Comparison of ENCODE assay signal across 32 mouse cellular contexts in genomic region chr4:33645217-33645616, GRCm38 (mm10).
"Had no signal": no experiment of that assay in that cellular context is flagged by ENCODE, and none has a peak within 500 bp of the region (broad histone marks: within the 10 kb centered on the region; RNA-seq: fewer than 3 reads in every experiment).

No protein-coding gene starts in this region.

- H3K9ac ChIP-seq: limb, embryonic 12.5 days; limb, embryonic 13.5 days; limb, embryonic 15.5 days; liver, embryonic 12.5 days; liver, embryonic 13.5 days; liver, embryonic 14.5 days; liver, embryonic 15.5 days; liver, postnatal 0 days; lung, embryonic 14.5 days; lung, embryonic 15.5 days; midbrain, embryonic 12.5 days; midbrain, embryonic 13.5 days; midbrain, embryonic 15.5 days; neural tube, embryonic 12.5 days had no signal

- H3K27me3 ChIP-seq: limb, embryonic 12.5 days; limb, embryonic 13.5 days; limb, embryonic 15.5 days; liver, embryonic 12.5 days; liver, embryonic 13.5 days; liver, embryonic 15.5 days; lung, embryonic 15.5 days; midbrain, embryonic 12.5 days; midbrain, embryonic 13.5 days; midbrain, embryonic 15.5 days; neural tube, embryonic 12.5 days had no signal

- H3K27ac ChIP-seq: limb, embryonic 10.5 days; limb, embryonic 12.5 days; limb, embryonic 13.5 days; limb, embryonic 15.5 days; liver, embryonic 12.5 days; liver, embryonic 13.5 days; liver, embryonic 14.5 days; liver, embryonic 15.5 days; lung, embryonic 15.5 days; macrophage; midbrain, embryonic 10.5 days; midbrain, embryonic 12.5 days; midbrain, embryonic 13.5 days; midbrain, embryonic 15.5 days; neural tube, embryonic 12.5 days had no signal

- ATAC-seq: liver, embryonic 12.5 days; liver, postnatal 0 days; lung, postnatal 0 days; midbrain, embryonic 13.5 days; midbrain, embryonic 15.5 days; midbrain, embryonic 16.5 days had no signal

- H3K4me1 ChIP-seq: limb, embryonic 10.5 days; limb, embryonic 12.5 days; limb, embryonic 13.5 days; limb, embryonic 15.5 days; liver, embryonic 12.5 days; liver, embryonic 13.5 days; liver, embryonic 15.5 days; lung, embryonic 15.5 days; neural tube, embryonic 12.5 days had no signal

- H3K9me3 ChIP-seq: limb, embryonic 10.5 days; limb, embryonic 12.5 days; limb, embryonic 13.5 days; limb, embryonic 15.5 days; liver, embryonic 12.5 days; liver, embryonic 13.5 days; liver, embryonic 15.5 days; lung, embryonic 15.5 days; midbrain, embryonic 10.5 days; midbrain, embryonic 12.5 days; midbrain, embryonic 13.5 days; midbrain, embryonic 15.5 days; neural tube, embryonic 12.5 days had no signal

- H3K4me3 ChIP-seq: limb, embryonic 10.5 days; limb, embryonic 12.5 days; limb, embryonic 13.5 days; limb, embryonic 15.5 days; liver, embryonic 12.5 days; liver, embryonic 13.5 days; liver, embryonic 15.5 days; lung, embryonic 15.5 days; megakaryocyte, embryonic 14.5 days; midbrain, embryonic 10.5 days; midbrain, embryonic 12.5 days; midbrain, embryonic 13.5 days; midbrain, embryonic 15.5 days; myocyte; neural tube, embryonic 12.5 days had no signal

- DNase-seq: left cerebral cortex, postnatal 4 days; liver; liver, embryonic 13.5 days; liver, postnatal 0 days; lung, adult 18-20 months; lung, adult 2 months; lung, embryonic 14.5 days; lung, postnatal 10 days; lung, postnatal 14 days; lung, postnatal 36 days; lung, postnatal 4 days; midbrain, embryonic 14.5 days had no signal

- H3K36me3 ChIP-seq: limb, embryonic 10.5 days; limb, embryonic 12.5 days; limb, embryonic 13.5 days; limb, embryonic 15.5 days; liver, embryonic 12.5 days; liver, embryonic 13.5 days; liver, embryonic 15.5 days; lung, embryonic 15.5 days; midbrain, embryonic 10.5 days; midbrain, embryonic 12.5 days; midbrain, embryonic 13.5 days; midbrain, embryonic 15.5 days; neural tube, embryonic 12.5 days had no signal

- H3K4me2 ChIP-seq: limb, embryonic 12.5 days; limb, embryonic 13.5 days; limb, embryonic 15.5 days; liver, embryonic 11.5 days; liver, embryonic 12.5 days; liver, embryonic 13.5 days; liver, embryonic 15.5 days; lung, embryonic 14.5 days; lung, embryonic 15.5 days; midbrain, embryonic 11.5 days; midbrain, embryonic 12.5 days; midbrain, embryonic 13.5 days; midbrain, embryonic 15.5 days; neural tube, embryonic 12.5 days had no signal
